Mouse (Mus musculus): ENCODE measurements around the gene Gm21312. TPM values are rescaled to one million over a fixed set of nuclear protein-coding genes. Genes with fewer than 3 reads are reported as not detected.
"Not testable (repeated sequence)": the region's sequence is repeated elsewhere in the genome, so short reads cannot be mapped to it uniquely, and the experiment has no call there.

Gm21312 gene
- polyA plus RNA-seq (2012; rRNA removed): not detected in 2 replicates

DNA sequence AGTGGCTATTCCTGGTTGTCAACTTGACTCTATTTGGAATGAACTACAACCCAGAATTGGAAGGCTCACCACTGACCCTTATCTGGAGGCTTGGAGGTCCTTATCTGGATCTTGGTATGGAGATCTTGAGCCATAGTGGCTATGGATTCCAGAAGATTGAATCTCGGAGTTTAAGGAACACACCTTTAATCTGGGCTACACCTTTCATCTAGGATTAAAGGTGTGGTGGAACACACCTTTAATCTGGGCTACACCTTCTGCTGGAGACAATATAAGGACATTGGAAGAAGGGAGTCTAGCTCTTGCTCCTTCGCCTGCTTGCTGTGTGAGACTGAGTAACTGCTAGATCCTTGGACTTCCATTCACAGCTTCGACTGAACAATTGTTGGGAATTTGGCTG lies at the start of gene Gm21312:
Gm21312 (plus strand) TSS at position 301 of the 400 bp plus-strand sequence.
- not testable (repeated sequence) for DNase-seq (ENCODE audit: extremely low spot score in 1 of 2, low spot score in 1 of 2)

DNA sequence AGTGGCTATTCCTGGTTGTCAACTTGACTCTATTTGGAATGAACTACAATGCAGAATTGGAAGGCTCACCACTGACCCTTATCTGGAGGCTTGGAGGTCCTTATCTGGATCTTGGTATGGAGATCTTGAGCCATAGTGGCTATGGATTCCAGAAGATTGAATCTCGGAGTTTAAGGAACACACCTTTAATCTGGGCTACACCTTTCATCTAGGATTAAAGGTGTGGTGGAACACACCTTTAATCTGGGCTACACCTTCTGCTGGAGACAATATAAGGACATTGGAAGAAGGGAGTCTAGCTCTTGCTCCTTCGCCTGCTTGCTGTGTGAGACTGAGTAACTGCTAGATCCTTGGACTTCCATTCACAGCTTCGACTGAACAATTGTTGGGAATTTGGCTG lies 34.1 kb upstream of the Gm21312 start, which contains the start of gene Gm21293:
Gm21293 (plus strand) TSS at position 301 of the 400 bp plus-strand sequence.
- DNase-seq (ENCODE audit: extremely low spot score in 1 of 2, low spot score in 1 of 2): not testable (repeated sequence)

- not testable (repeated sequence) for DNase-seq (ENCODE audit: extremely low spot score in 1 of 2, low spot score in 1 of 2)
Observed at GRCm38 (mm10) chr10:104151197-104151596, 25.6 kb upstream of the Gm21312 start, which contains the start of gene Gm6763. Gene Gm6763 (plus strand): TSS chr10:104151497.

GRCm38 (mm10) chr10:104159706-104160105 lies 17.1 kb upstream of the Gm21312 start, which contains the start of gene Gm8764:
Gene Gm8764 (plus strand): TSS chr10:104160006.
- DNase-seq (ENCODE audit: extremely low spot score in 1 of 2, low spot score in 1 of 2): not testable (repeated sequence)

- DNase-seq (ENCODE audit: extremely low spot score in 1 of 2, low spot score in 1 of 2): not testable (repeated sequence)
Observed at GRCm38 (mm10) chr10:104168215-104168614, 8.6 kb upstream of the Gm21312 start, which contains the start of gene Gm21304. Gene Gm21304 (plus strand): TSS chr10:104168515.

DNA sequence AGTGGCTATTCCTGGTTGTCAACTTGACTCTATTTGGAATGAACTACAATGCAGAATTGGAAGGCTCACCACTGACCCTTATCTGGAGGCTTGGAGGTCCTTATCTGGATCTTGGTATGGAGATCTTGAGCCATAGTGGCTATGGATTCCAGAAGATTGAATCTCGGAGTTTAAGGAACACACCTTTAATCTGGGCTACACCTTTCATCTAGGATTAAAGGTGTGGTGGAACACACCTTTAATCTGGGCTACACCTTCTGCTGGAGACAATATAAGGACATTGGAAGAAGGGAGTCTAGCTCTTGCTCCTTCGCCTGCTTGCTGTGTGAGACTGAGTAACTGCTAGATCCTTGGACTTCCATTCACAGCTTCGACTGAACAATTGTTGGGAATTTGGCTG lies 8.4 kb downstream of the Gm21312 start, which contains the start of gene Gm20765:
Gm20765 (plus strand) TSS at position 301 of the 400 bp plus-strand sequence.
- DNase-seq (ENCODE audit: extremely low spot score in 1 of 2, low spot score in 1 of 2): not testable (repeated sequence)

DNA sequence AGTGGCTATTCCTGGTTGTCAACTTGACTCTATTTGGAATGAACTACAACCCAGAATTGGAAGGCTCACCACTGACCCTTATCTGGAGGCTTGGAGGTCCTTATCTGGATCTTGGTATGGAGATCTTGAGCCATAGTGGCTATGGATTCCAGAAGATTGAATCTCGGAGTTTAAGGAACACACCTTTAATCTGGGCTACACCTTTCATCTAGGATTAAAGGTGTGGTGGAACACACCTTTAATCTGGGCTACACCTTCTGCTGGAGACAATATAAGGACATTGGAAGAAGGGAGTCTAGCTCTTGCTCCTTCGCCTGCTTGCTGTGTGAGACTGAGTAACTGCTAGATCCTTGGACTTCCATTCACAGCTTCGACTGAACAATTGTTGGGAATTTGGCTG lies 16.9 kb downstream of the Gm21312 start, which contains the start of gene Gm4340:
Gm4340 (plus strand) TSS at position 301 of the 400 bp plus-strand sequence.
- DNase-seq (ENCODE audit: extremely low spot score in 1 of 2, low spot score in 1 of 2): not testable (repeated sequence)

DNA sequence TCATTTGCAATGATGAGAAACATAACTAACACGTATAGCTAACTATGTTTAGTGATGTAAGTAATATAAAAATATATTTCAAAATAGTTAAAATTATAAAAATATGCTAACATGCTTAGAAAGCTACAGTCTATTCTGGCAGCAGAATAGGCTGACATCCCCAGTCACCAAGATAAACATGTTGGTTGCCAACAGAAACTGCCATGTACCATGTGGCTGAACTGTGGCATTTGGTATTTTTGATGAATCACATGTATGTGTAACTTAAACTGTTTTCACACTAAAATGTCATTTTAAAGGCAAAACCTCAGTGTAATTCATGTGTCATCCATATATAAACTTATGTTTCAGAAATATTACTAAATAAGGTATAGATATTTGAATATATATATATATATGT lies 32.8 kb downstream of the Gm21312 start:
- no peak for DNase-seq (ENCODE audit: extremely low spot score in 1 of 2, low spot score in 1 of 2)

GRCm38 (mm10) chr10:104210268-104210990 lies 33.6 kb downstream of the Gm21312 start:
- DNase-seq (ENCODE audit: extremely low spot score in 1 of 2, low spot score in 1 of 2): peak; percentile 2 to 19

- DNase-seq (ENCODE audit: extremely low spot score in 1 of 2, low spot score in 1 of 2): no peak
Observed at GRCm38 (mm10) chr10:104214527-104214926, 37.7 kb downstream of the Gm21312 start.

DNA sequence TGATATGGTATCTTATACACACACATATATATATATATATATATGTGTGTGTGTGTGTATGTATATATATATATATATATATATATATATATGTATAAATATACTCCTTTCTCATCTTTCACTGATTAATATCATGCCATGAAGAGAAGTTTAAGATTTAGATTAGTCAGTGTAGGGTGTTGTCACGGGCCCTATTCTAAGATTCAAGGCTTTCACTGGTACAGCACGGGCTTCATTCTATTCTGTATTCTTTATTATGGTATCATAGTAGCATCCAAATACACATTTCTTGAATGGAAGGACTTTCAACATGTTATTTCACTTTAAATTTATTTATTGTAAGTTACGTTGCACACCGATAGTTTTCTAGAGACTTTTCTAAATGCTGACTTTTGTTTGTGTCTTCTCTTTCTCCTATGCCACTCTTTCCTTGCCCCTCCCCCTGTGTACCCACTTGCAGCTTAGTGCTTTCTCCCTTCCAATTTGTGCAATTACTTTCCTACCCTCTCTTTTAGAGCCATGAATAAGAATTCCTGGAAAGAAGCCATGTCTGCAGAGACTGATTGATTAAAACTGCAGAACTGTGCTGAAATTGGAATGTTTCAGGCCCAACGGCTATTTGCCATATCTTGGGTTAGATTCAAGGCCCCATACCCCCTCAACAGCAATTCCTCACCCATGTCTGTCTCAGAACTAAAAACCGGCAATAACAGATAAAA lies 43.6 kb downstream of the Gm21312 start:
- peak in 1 of 2 experiments; percentile 4 for DNase-seq (ENCODE audit: extremely low spot score in 1 of 2, low spot score in 1 of 2)

Other genes with a start within 250 kb of the Gm21312 start
- not detected in 2 replicates for gene Gm21293, start 34.0 kb upstream of the Gm21312 start, polyA plus RNA-seq (2012; rRNA removed)
- not detected in 2 replicates for gene Gm6763, start 25.5 kb upstream of the Gm21312 start, polyA plus RNA-seq (2012; rRNA removed)
- not detected in 2 replicates for gene Gm8764, start 17.0 kb upstream of the Gm21312 start, polyA plus RNA-seq (2012; rRNA removed)
- not detected in 2 replicates for gene Gm21304, start 8.5 kb upstream of the Gm21312 start, polyA plus RNA-seq (2012; rRNA removed)
- not detected in 2 replicates for gene Gm20765, start 8.5 kb downstream of the Gm21312 start, polyA plus RNA-seq (2012; rRNA removed)
- gene Gm4340, start 17.0 kb downstream of the Gm21312 start, polyA plus RNA-seq (2012; rRNA removed): not detected in 2 replicates

Measured in frontal cortex, adult 2 months (tissue).